Mouse (Mus musculus) liver, embryonic 12.5 days (tissue): ENCODE results near the gene Prkg2. TPM values are rescaled to one million over a fixed set of nuclear protein-coding genes. Genes with fewer than 3 reads are reported as not detected.

Experiments used
- ATAC-seq: fragments of 200-750 bp; cut with Nextera tagmentation; 2 replicates; pipeline ENCODE4 v1.8.0; 2017; ENCODE audit warnings: moderate number of reproducible peaks, mild to moderate bottlenecking, moderate library complexity
- H3K27ac ChIP-seq: fragments of 300-500 bp; sonication (generic); 2 replicates; pipeline ENCODE4 v1.5.1; 2016; ENCODE audit warnings: mild to moderate bottlenecking
- H3K27me3 ChIP-seq: fragments of 300-500 bp; sonication (generic); replicated peaks from 2 replicates; pipeline ENCODE4 v1.6.1; 2016; ENCODE audit warnings: mild to moderate bottlenecking, moderate library complexity
- H3K36me3 ChIP-seq: fragments of 300-500 bp; sonication (generic); 2 replicates; pipeline ENCODE4 v1.6.1; 2016; ENCODE audit warnings: mild to moderate bottlenecking, moderate library complexity
- H3K4me1 ChIP-seq: fragments of 300-500 bp; sonication (generic); 2 replicates; pipeline ENCODE4 v1.6.1; 2016
- H3K4me2 ChIP-seq: fragments of 300-500 bp; sonication (generic); 2 replicates; pipeline ENCODE4 v1.6.1; 2016; ENCODE audit warnings: mild to moderate bottlenecking, moderate library complexity
- H3K4me3 ChIP-seq: fragments of 300-500 bp; sonication (generic); 2 replicates; pipeline ENCODE4 v1.5.1; 2016; ENCODE audit warnings: mild to moderate bottlenecking, moderate library complexity
- H3K9ac ChIP-seq: fragments of 300-500 bp; sonication (generic); 2 replicates; pipeline ENCODE4 v1.6.1; 2016; ENCODE audit warnings: mild to moderate bottlenecking, moderate library complexity
- H3K9me3 ChIP-seq: fragments of 300-500 bp; sonication (generic); replicated peaks from 2 replicates; pipeline ENCODE4 v1.6.1; 2016; ENCODE audit warnings: mild to moderate bottlenecking, moderate library complexity
- WGBS: fragments of 180-500 bp; shearing (Covaris S2); methylation state at CpG from one replicate; pipeline ENCODE4 v1.1.7; 2016; ENCODE audit not compliant: insufficient replicate concordance; 5-methylcytosine and 5-hydroxymethylcytosine counted together
- polyA plus RNA-seq: library from polyadenylated mRNA; unstranded; fragments of >200 nt; fragmentation: Nextera tagmentation; extraction: Ambion mirVana; gene quantifications from 2 replicates; pipeline ENCODE4 v1.2.1, GENCODE M21; 2016

Gene Prkg2
- polyA plus RNA-seq, 1 experiment from 2014 or later = 0.12 TPM

GRCm38 (mm10) chr5:98966679-98967078 is 70.5 kb downstream of the Prkg2 start:
- Histone ChIP-seq H3K4me2 (no peak overlapping the region), H3K4me1 (no peaks in the 10 kb centered on the region), H3K9me3 (no peaks in the 10 kb centered on the region), H3K9ac (no peak overlapping the region), H3K27me3 (no peaks in the 10 kb centered on the region), H3K36me3 (no peaks in the 10 kb centered on the region), H3K4me3 (no peak overlapping the region), H3K27ac (no peak overlapping the region)
- WGBS = 70% methylated on average over 9 of the region's 9 CpGs
- no peak for ATAC-seq

- H3K4me2 ChIP-seq = no peak overlapping the region
- no peak overlapping the region for H3K27ac ChIP-seq
- H3K36me3 ChIP-seq = no peaks in the 10 kb centered on the region
- no peaks in the 10 kb centered on the region for H3K9me3 ChIP-seq
- H3K4me3 ChIP-seq = no peak overlapping the region
- H3K9ac ChIP-seq = no peak overlapping the region
- no peaks in the 10 kb centered on the region for H3K27me3 ChIP-seq
- WGBS = 57% methylated on average over 4 of the region's 4 CpGs
- ATAC-seq = no peak
- H3K4me1 ChIP-seq = no peaks in the 10 kb centered on the region
Measured at GRCm38 (mm10) chr5:98965139-98965538, 72.0 kb downstream of the Prkg2 start.

GRCm38 (mm10) chr5:98964367-98964766 is 72.8 kb downstream of the Prkg2 start:
- no peak overlapping the region for H3K9ac ChIP-seq
- no peaks in the 10 kb centered on the region for H3K4me1 ChIP-seq
- 49% methylated on average over 6 of the region's 6 CpGs for WGBS
- no peaks in the 10 kb centered on the region for H3K9me3 ChIP-seq
- H3K36me3 ChIP-seq = no peaks in the 10 kb centered on the region
- H3K27ac ChIP-seq = no peak overlapping the region
- H3K27me3 ChIP-seq = no peaks in the 10 kb centered on the region
- no peak overlapping the region for H3K4me2 ChIP-seq
- H3K4me3 ChIP-seq = no peak overlapping the region
- ATAC-seq = no peak

- no peaks in the 10 kb centered on the region for H3K4me1 ChIP-seq
- no peak for ATAC-seq
- no peak overlapping the region for H3K9ac ChIP-seq
- no peak overlapping the region for H3K4me3 ChIP-seq
- no peaks in the 10 kb centered on the region for H3K36me3 ChIP-seq
- 60% methylated on average over 2 of the region's 2 CpGs for WGBS
- no peak overlapping the region for H3K27ac ChIP-seq
- no peaks in the 10 kb centered on the region for H3K9me3 ChIP-seq
- no peak overlapping the region for H3K4me2 ChIP-seq
- H3K27me3 ChIP-seq = no peaks in the 10 kb centered on the region
Measured at GRCm38 (mm10) chr5:98962472-98962871, 74.7 kb downstream of the Prkg2 start.

- Histone ChIP-seq H3K27me3 (no peaks in the 10 kb centered on the region), H3K36me3 (no peaks in the 10 kb centered on the region), H3K27ac (no peak overlapping the region), H3K4me3 (no peak overlapping the region), H3K4me1 (no peaks in the 10 kb centered on the region), H3K4me2 (no peak overlapping the region), H3K9me3 (no peaks in the 10 kb centered on the region), H3K9ac (no peak overlapping the region)
- WGBS = 65% methylated on average over 3 of the region's 3 CpGs
- ATAC-seq = no peak
Measured at GRCm38 (mm10) chr5:98955576-98955975, 81.6 kb downstream of the Prkg2 start.

GRCm38 (mm10) chr5:98953386-98953785 is 83.8 kb downstream of the Prkg2 start:
- Histone ChIP-seq H3K9me3 (no peaks in the 10 kb centered on the region), H3K4me1 (no peaks in the 10 kb centered on the region), H3K9ac (no peak overlapping the region), H3K4me3 (no peak overlapping the region), H3K27ac (no peak overlapping the region), H3K36me3 (no peaks in the 10 kb centered on the region), H3K4me2 (no peak overlapping the region), H3K27me3 (no peaks in the 10 kb centered on the region)
- no peak for ATAC-seq
- 19% methylated on average over 1 of the region's 1 CpGs for WGBS

GRCm38 (mm10) chr5:98951566-98951965 is 85.6 kb downstream of the Prkg2 start:
- Histone ChIP-seq H3K27me3 (no peaks in the 10 kb centered on the region), H3K4me2 (no peak overlapping the region), H3K9me3 (no peaks in the 10 kb centered on the region), H3K36me3 (no peaks in the 10 kb centered on the region), H3K4me1 (no peaks in the 10 kb centered on the region), H3K27ac (no peak overlapping the region), H3K4me3 (no peak overlapping the region), H3K9ac (no peak overlapping the region)
- ATAC-seq = no peak
- 71% methylated on average over 4 of the region's 4 CpGs for WGBS

- no peak overlapping the region for H3K4me2 ChIP-seq
- no peaks in the 10 kb centered on the region for H3K36me3 ChIP-seq
- H3K4me3 ChIP-seq = no peak overlapping the region
- no peak overlapping the region for H3K27ac ChIP-seq
- 75% methylated on average over 4 of the region's 4 CpGs for WGBS
- H3K4me1 ChIP-seq = no peaks in the 10 kb centered on the region
- H3K9me3 ChIP-seq = no peaks in the 10 kb centered on the region
- ATAC-seq = no peak
- no peaks in the 10 kb centered on the region for H3K27me3 ChIP-seq
- H3K9ac ChIP-seq = no peak overlapping the region
Measured at GRCm38 (mm10) chr5:98950495-98951092, 86.6 kb downstream of the Prkg2 start.

GRCm38 (mm10) chr5:98949784-98950183 is 87.4 kb downstream of the Prkg2 start:
- no peaks in the 10 kb centered on the region for H3K36me3 ChIP-seq
- H3K27me3 ChIP-seq = no peaks in the 10 kb centered on the region
- no peak overlapping the region for H3K27ac ChIP-seq
- ATAC-seq = no peak
- no peak overlapping the region for H3K9ac ChIP-seq
- H3K4me2 ChIP-seq = no peak overlapping the region
- 68% methylated on average over 10 of the region's 10 CpGs for WGBS
- H3K4me1 ChIP-seq = no peaks in the 10 kb centered on the region
- H3K4me3 ChIP-seq = no peak overlapping the region
- no peaks in the 10 kb centered on the region for H3K9me3 ChIP-seq

- Histone ChIP-seq H3K27ac (no peak overlapping the region), H3K4me1 (no peaks in the 10 kb centered on the region), H3K27me3 (no peaks in the 10 kb centered on the region), H3K9ac (no peak overlapping the region), H3K9me3 (no peaks in the 10 kb centered on the region), H3K36me3 (no peaks in the 10 kb centered on the region), H3K4me3 (no peak overlapping the region), H3K4me2 (no peak overlapping the region)
- ATAC-seq = no peak
- WGBS = 95% methylated on average over 17 of the region's 20 CpGs
Measured at GRCm38 (mm10) chr5:98946656-98947055, 90.5 kb downstream of the Prkg2 start.

GRCm38 (mm10) chr5:98946117-98946620 is 91.0 kb downstream of the Prkg2 start:
- no peak for ATAC-seq

GRCm38 (mm10) chr5:98943776-98944175 is 93.4 kb downstream of the Prkg2 start:
- H3K9ac ChIP-seq = no peak overlapping the region
- no peak overlapping the region for H3K4me3 ChIP-seq
- WGBS = 38% methylated on average over 6 of the region's 6 CpGs
- no peak overlapping the region for H3K4me2 ChIP-seq
- H3K36me3 ChIP-seq = no peaks in the 10 kb centered on the region
- H3K27me3 ChIP-seq = no peaks in the 10 kb centered on the region
- no peak for ATAC-seq
- no peak overlapping the region for H3K27ac ChIP-seq
- no peaks in the 10 kb centered on the region for H3K4me1 ChIP-seq
- H3K9me3 ChIP-seq = no peaks in the 10 kb centered on the region

More at GRCm38 (mm10) chr5:98946117-98946620, 91.0 kb downstream of the Prkg2 start:
- no peak overlapping the region for H3K27ac ChIP-seq
- no peak overlapping the region for H3K9ac ChIP-seq
- H3K27me3 ChIP-seq = no peaks in the 10 kb centered on the region
- H3K36me3 ChIP-seq = no peaks in the 10 kb centered on the region
- no peaks in the 10 kb centered on the region for H3K4me1 ChIP-seq
- no peak overlapping the region for H3K4me2 ChIP-seq
- WGBS = 64% methylated on average over 4 of the region's 4 CpGs
- H3K9me3 ChIP-seq = no peaks in the 10 kb centered on the region
- H3K4me3 ChIP-seq = no peak overlapping the region

GRCm38 (mm10) chr5:98940731-98941130 is 96.4 kb downstream of the Prkg2 start:
- H3K27me3 ChIP-seq = no peaks in the 10 kb centered on the region
- H3K9me3 ChIP-seq = no peaks in the 10 kb centered on the region
- H3K4me2 ChIP-seq = no peak overlapping the region
- no peak for ATAC-seq
- 7% methylated on average over 6 of the region's 6 CpGs for WGBS
- no peaks in the 10 kb centered on the region for H3K36me3 ChIP-seq
- no peak overlapping the region for H3K27ac ChIP-seq
- no peak overlapping the region for H3K4me3 ChIP-seq
- H3K9ac ChIP-seq = no peak overlapping the region
- H3K4me1 ChIP-seq = no peaks in the 10 kb centered on the region
